8 mouse cellular contexts compared by ENCODE assay signal in the genomic region with DNA sequence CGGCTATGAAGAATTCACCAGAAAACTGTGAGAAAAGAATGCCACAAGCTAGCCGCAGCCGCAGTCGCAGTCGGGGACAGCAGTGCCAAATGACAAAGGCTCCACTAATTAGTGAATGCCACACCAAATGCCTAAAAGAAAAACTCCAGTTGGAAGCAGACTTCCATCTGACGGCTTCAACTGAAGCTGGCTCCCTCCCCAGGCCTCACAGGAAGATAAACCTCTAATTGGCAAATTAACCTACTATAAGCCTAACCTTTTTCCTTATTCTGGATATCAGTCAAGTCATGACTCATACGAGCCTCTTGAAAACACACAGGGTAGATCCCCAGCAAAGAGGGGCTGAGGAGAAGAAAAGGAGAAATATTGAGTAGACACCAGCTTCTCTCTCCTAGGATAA. TPM values are rescaled to one million over a fixed set of nuclear protein-coding genes. Genes with fewer than 3 reads are reported as not detected.
A peak's percentile ranks its signal among the peaks of the same experiment; 100 is the strongest.
DNase-seq lines count a peak whose midpoint lies in the region; ATAC-seq lines count a peak whose summit lies in the region.

No protein-coding gene starts in this region.

- no peaks in the 10 kb centered on the region for H3K9me3 ChIP-seq in forebrain, embryonic 13.5 days (replicated peaks)

- no peak overlapping the region for H3K9ac ChIP-seq in forebrain, embryonic 13.5 days

- H3K27ac ChIP-seq in forebrain, embryonic 13.5 days: peak overlapping the region; percentile 79

- H3K36me3 ChIP-seq in forebrain, embryonic 13.5 days (ENCODE audit: poor library complexity, severe bottlenecking): no peaks in the 10 kb centered on the region

- peak; percentile 9 for DNase-seq in adrenal gland, adult 2 months
- DNase-seq in adrenal gland, postnatal 25 days: no peak
- DNase-seq in left cerebral cortex, postnatal 4 days: peak; percentile 17
- DNase-seq in left cerebral cortex, adult 11 months (ENCODE audit: low spot score): no peak
- peak; percentile 42 to 73 for DNase-seq in layer of hippocampus, postnatal 14 days (ENCODE audit: low spot score in 2 of 2)
- no peak for DNase-seq in urinary bladder, postnatal 10 days (ENCODE audit: low spot score)
- DNase-seq in gastrocnemius, postnatal 25 days: no peak

- 8% methylated on average over 7 of the region's 7 CpGs for WGBS in forebrain, embryonic 13.5 days

- H3K4me1 ChIP-seq in forebrain, embryonic 13.5 days: peaks cover 22% of the 10 kb centered on the region

- intact Hi-C loops in left cerebral cortex, postnatal 4 days (cut with DNase I): no loop called here

- H3K27me3 ChIP-seq in forebrain, embryonic 13.5 days: no peaks in the 10 kb centered on the region

- peak; percentile 91 for ATAC-seq in forebrain, embryonic 13.5 days

- no peak overlapping the region for H3K4me3 ChIP-seq in forebrain, embryonic 13.5 days

- no peak overlapping the region for H3K4me2 ChIP-seq in forebrain, embryonic 13.5 days

RNA-seq across cellular contexts. Expression of a gene that starts 44.9 kb away (rescaled TPM):
- total RNA-seq in adrenal gland, adult 2 months (2021): 10 to 100 TPM; 14.6 to 24.4 TPM
- 10.4 and 21.7 TPM in 2 replicates for polyA plus RNA-seq in adrenal gland, adult 2 months (2012; rRNA removed)
- total RNA-seq in adrenal gland, postnatal 25 days (2021): 12.1 and 14.8 TPM in 2 replicates
- 10 to 100 TPM; 12.5 to 13.7 TPM for total RNA-seq in left cerebral cortex, postnatal 4 days (2021)
- 29.9 and 35.7 TPM in 2 replicates for polyA plus RNA-seq in forebrain, embryonic 13.5 days (2015; fragmentation: Nextera tagmentation; extraction: Ambion mirVana)
- total RNA-seq in layer of hippocampus, postnatal 14 days (2021): 10 to 100 TPM; 19.2 to 20.9 TPM
- 10 to 100 TPM; 14.8 to 15.4 TPM for total RNA-seq in gastrocnemius, postnatal 25 days (2021)

Comparison
In these comparisons a context has a peak if more than half of its experiments do, and no peak if none do; other contexts are left out.
1. DNase-seq: peak in adrenal gland, adult 2 months (single experiment), left cerebral cortex, postnatal 4 days (single experiment) and layer of hippocampus, postnatal 14 days (2 of 2); none in adrenal gland, postnatal 25 days (single experiment), left cerebral cortex, adult 11 months (single experiment), urinary bladder, postnatal 10 days (single experiment) and gastrocnemius, postnatal 25 days (single experiment).